Mouse (Mus musculus): ENCODE results near the gene Cnot2.

Cnot2 gene

GRCm38 (mm10) chr10:116559171-116559570, 22.1 kb downstream of the Cnot2 start:
- DNase-seq = no peak

GRCm38 (mm10) chr10:116557166-116557565, 24.1 kb downstream of the Cnot2 start:
- no peak for DNase-seq

GRCm38 (mm10) chr10:116554434-116554833, 26.9 kb downstream of the Cnot2 start:
- DNase-seq = no peak

- DNase-seq = no peak
Measured at GRCm38 (mm10) chr10:116547958-116548357, 33.4 kb downstream of the Cnot2 start.

- no peak for DNase-seq
Measured at GRCm38 (mm10) chr10:116546177-116546576, 35.1 kb downstream of the Cnot2 start.

GRCm38 (mm10) chr10:116543061-116543460, 38.2 kb downstream of the Cnot2 start:
- DNase-seq = no peak

GRCm38 (mm10) chr10:116540750-116541149, 40.6 kb downstream of the Cnot2 start:
- no peak for DNase-seq

- DNase-seq = no peak
Measured at GRCm38 (mm10) chr10:116537495-116537894, 43.8 kb downstream of the Cnot2 start.

- no peak for DNase-seq
Measured at GRCm38 (mm10) chr10:116534278-116534677, 47.0 kb downstream of the Cnot2 start.

- DNase-seq = no peak
Measured at GRCm38 (mm10) chr10:116532561-116532960, 48.8 kb downstream of the Cnot2 start.

- no peak for DNase-seq
Measured at GRCm38 (mm10) chr10:116531063-116531462, 50.2 kb downstream of the Cnot2 start.

GRCm38 (mm10) chr10:116519588-116519987, 61.7 kb downstream of the Cnot2 start:
- no peak for DNase-seq

- no peak for DNase-seq
Measured at GRCm38 (mm10) chr10:116515590-116515989, 65.7 kb downstream of the Cnot2 start.

GRCm38 (mm10) chr10:116515158-116515557, 66.2 kb downstream of the Cnot2 start:
- no peak for DNase-seq

GRCm38 (mm10) chr10:116513254-116513635, 68.1 kb downstream of the Cnot2 start:
- DNase-seq = no peak

GRCm38 (mm10) chr10:116512521-116513253, 68.6 kb downstream of the Cnot2 start:
- DNase-seq = no peak

- DNase-seq = no peak
Measured at GRCm38 (mm10) chr10:116505303-116506014, 75.9 kb downstream of the Cnot2 start.

- DNase-seq = no peak
Measured at GRCm38 (mm10) chr10:116492768-116493167, 88.5 kb downstream of the Cnot2 start.

GRCm38 (mm10) chr10:116486895-116487747, 94.2 kb downstream of the Cnot2 start:
- no peak for DNase-seq

- no peak for DNase-seq
Measured at GRCm38 (mm10) chr10:116481917-116482316, 99.4 kb downstream of the Cnot2 start.

- DNase-seq = no peak
Measured at GRCm38 (mm10) chr10:116480988-116481387, 100.3 kb downstream of the Cnot2 start.

- no peak for DNase-seq
Measured at GRCm38 (mm10) chr10:116476559-116476958, 104.8 kb downstream of the Cnot2 start.

GRCm38 (mm10) chr10:116475725-116476124, 105.6 kb downstream of the Cnot2 start:
- DNase-seq = no peak

Measured in cerebellum, adult 11 months (tissue).